Mouse (Mus musculus): Measurements from ENCODE around the gene Gramd4.
A peak's percentile ranks its signal among the peaks of the same experiment; 100 is the strongest.
"Not testable (repeated sequence)": the region's sequence is repeated elsewhere in the genome, so short reads cannot be mapped to it uniquely, and the experiment has no call there.

Gene Gramd4

GRCm38 (mm10) chr15:86119186-86119585 is 61.7 kb downstream of the Gramd4 start:
- DNase-seq = no peak

GRCm38 (mm10) chr15:86122261-86122949 is 64.9 kb downstream of the Gramd4 start:
- DNase-seq = peak; percentile 44

- DNase-seq = no peak
Measured at GRCm38 (mm10) chr15:86123409-86123808, 65.9 kb downstream of the Gramd4 start.

GRCm38 (mm10) chr15:86124359-86124758 is 66.9 kb downstream of the Gramd4 start:
- peak; percentile 87 for DNase-seq

- no peak for DNase-seq
Measured at GRCm38 (mm10) chr15:86129036-86129435, 71.5 kb downstream of the Gramd4 start.

- no peak for DNase-seq
Measured at GRCm38 (mm10) chr15:86130657-86131056, 73.2 kb downstream of the Gramd4 start.

- DNase-seq = peak; percentile 90
Measured at GRCm38 (mm10) chr15:86134941-86135783, 77.7 kb downstream of the Gramd4 start.

GRCm38 (mm10) chr15:86137638-86138037 is 80.1 kb downstream of the Gramd4 start:
- peak; percentile 56 for DNase-seq

GRCm38 (mm10) chr15:86140323-86140722 is 82.8 kb downstream of the Gramd4 start:
- peak; percentile 62 for DNase-seq

GRCm38 (mm10) chr15:86144577-86144976 is 87.1 kb downstream of the Gramd4 start:
- DNase-seq = no peak

GRCm38 (mm10) chr15:86145046-86145445 is 87.6 kb downstream of the Gramd4 start:
- no peak for DNase-seq

- no peak for DNase-seq
Measured at GRCm38 (mm10) chr15:86146922-86147321, 89.4 kb downstream of the Gramd4 start.

- no peak for DNase-seq
Measured at GRCm38 (mm10) chr15:86150593-86150992, 93.1 kb downstream of the Gramd4 start.

- DNase-seq = no peak
Measured at GRCm38 (mm10) chr15:86153481-86153960, 96.0 kb downstream of the Gramd4 start.

- DNase-seq = no peak
Measured at GRCm38 (mm10) chr15:86156492-86156891, 99.0 kb downstream of the Gramd4 start.

- DNase-seq = no peak
Measured at GRCm38 (mm10) chr15:86159093-86159492, 101.6 kb downstream of the Gramd4 start.

GRCm38 (mm10) chr15:86159719-86160118 is 102.2 kb downstream of the Gramd4 start:
- no peak for DNase-seq

- DNase-seq = no peak
Measured at GRCm38 (mm10) chr15:86160906-86161305, 103.4 kb downstream of the Gramd4 start.

- DNase-seq = not testable (repeated sequence)
Measured at GRCm38 (mm10) chr15:86161800-86162199, 104.3 kb downstream of the Gramd4 start.

- no peak for DNase-seq
Measured at GRCm38 (mm10) chr15:86164718-86165345, 107.3 kb downstream of the Gramd4 start.

GRCm38 (mm10) chr15:86165811-86166590 is 108.5 kb downstream of the Gramd4 start:
- DNase-seq = no peak

- DNase-seq = no peak
Measured at GRCm38 (mm10) chr15:86167032-86167655, 109.6 kb downstream of the Gramd4 start.
